Mouse (Mus musculus): Measurements from ENCODE around the gene Arl2.
"Not testable (repeated sequence)": the region's sequence is repeated elsewhere in the genome, so short reads cannot be mapped to it uniquely, and the experiment has no call there.

Arl2 gene

GRCm38 (mm10) chr19:6141394-6141749 is at the start of gene Arl2:
Gene Arl2 (minus strand): TSS chr19:6141548.
- peak; percentile 93 for DNase-seq (ENCODE audit: low read depth, low spot score)

- DNase-seq (ENCODE audit: low read depth, low spot score) = no peak
These were observed 42.8 kb upstream of the Arl2 start, which contains the start of gene Majin for GRCm38 (mm10) chr19:6184131-6184530. Gene Majin (plus strand): TSS chr19:6184388.

- DNase-seq (ENCODE audit: low read depth, low spot score) = no peak
These were observed 41.2 kb upstream of the Arl2 start for GRCm38 (mm10) chr19:6182534-6182933.

- DNase-seq (ENCODE audit: low read depth, low spot score) = peak; percentile 25
These were observed 40.3 kb upstream of the Arl2 start for GRCm38 (mm10) chr19:6181629-6182028.

GRCm38 (mm10) chr19:6178775-6179174 is 37.4 kb upstream of the Arl2 start:
- DNase-seq (ENCODE audit: low read depth, low spot score) = no peak

GRCm38 (mm10) chr19:6174771-6175170 is 33.4 kb upstream of the Arl2 start:
- DNase-seq (ENCODE audit: low read depth, low spot score) = no peak

- DNase-seq (ENCODE audit: low read depth, low spot score) = no peak
These were observed 29.9 kb upstream of the Arl2 start for GRCm38 (mm10) chr19:6171215-6171614.

- DNase-seq (ENCODE audit: low read depth, low spot score) = peak; percentile 30
These were observed 25.4 kb upstream of the Arl2 start for GRCm38 (mm10) chr19:6166750-6167149.

- DNase-seq (ENCODE audit: low read depth, low spot score) = no peak
These were observed 22.7 kb upstream of the Arl2 start for GRCm38 (mm10) chr19:6163872-6164547.

GRCm38 (mm10) chr19:6157220-6157619 is 15.9 kb upstream of the Arl2 start:
- peak; percentile 24 for DNase-seq (ENCODE audit: low read depth, low spot score)

GRCm38 (mm10) chr19:6156372-6156771 is 15.0 kb upstream of the Arl2 start:
- no peak for DNase-seq (ENCODE audit: low read depth, low spot score)

- DNase-seq (ENCODE audit: low read depth, low spot score) = no peak
These were observed 13.8 kb upstream of the Arl2 start for GRCm38 (mm10) chr19:6155174-6155573.

GRCm38 (mm10) chr19:6144842-6145241 is 3.5 kb upstream of the Arl2 start:
- DNase-seq (ENCODE audit: low read depth, low spot score) = no peak

GRCm38 (mm10) chr19:6140678-6141393 is 512 bp downstream of the Arl2 start, which contains the start of gene Batf2:
Gene Batf2 (plus strand): TSS chr19:6140983.
- peak; percentile 98 for DNase-seq (ENCODE audit: low read depth, low spot score)

GRCm38 (mm10) chr19:6140374-6140677 is 1.0 kb downstream of the Arl2 start:
- DNase-seq (ENCODE audit: low read depth, low spot score) = no peak

GRCm38 (mm10) chr19:6139701-6140100 is 1.6 kb downstream of the Arl2 start:
- DNase-seq (ENCODE audit: low read depth, low spot score) = no peak

- DNase-seq (ENCODE audit: low read depth, low spot score) = no peak
These were observed 5.0 kb downstream of the Arl2 start for GRCm38 (mm10) chr19:6136397-6136796.

GRCm38 (mm10) chr19:6133197-6133596 is 8.2 kb downstream of the Arl2 start:
- not testable (repeated sequence) for DNase-seq (ENCODE audit: low read depth, low spot score)

- no peak for DNase-seq (ENCODE audit: low read depth, low spot score)
These were observed 9.0 kb downstream of the Arl2 start for GRCm38 (mm10) chr19:6132171-6132827.

GRCm38 (mm10) chr19:6130414-6131128 is 10.8 kb downstream of the Arl2 start:
- DNase-seq (ENCODE audit: low read depth, low spot score) = not testable (repeated sequence)

GRCm38 (mm10) chr19:6127760-6128341 is 13.5 kb downstream of the Arl2 start, which contains the start of gene Snx15:
Gene Snx15 (minus strand): TSS chr19:6128304.
- DNase-seq (ENCODE audit: low read depth, low spot score) = peak; percentile 98
